Mouse (Mus musculus) ES-E14 (cell line): ENCODE results near the gene Iqsec1. TPM values are rescaled to one million over a fixed set of nuclear protein-coding genes. Genes with fewer than 3 reads are reported as not detected.

Experiments
- DNase-seq: peaks from one replicate; pipeline ENCODE4 v3.0.0-alpha.2; 2013; ENCODE audit warnings: low read depth, low spot score
- H3K27ac ChIP-seq: 2 replicates; pipeline ENCODE4 v1.5.1; 2012; ENCODE audit warnings: low read depth, mild to moderate bottlenecking, low read length, moderate library complexity, mixed read lengths; ENCODE audit not compliant: poor library complexity, insufficient read depth, severe bottlenecking
- H3K36me3 ChIP-seq: 2 replicates; pipeline ENCODE4 v1.6.1; 2012; ENCODE audit warnings: mild to moderate bottlenecking, low read length, moderate library complexity, mixed read lengths; ENCODE audit not compliant: control insufficient read depth, poor library complexity, insufficient read depth, severe bottlenecking
- H3K4me1 ChIP-seq, 2 experiments: fragments of 150-350 bp in 1 of 2; sonication (generic) in 1 of 2; 2 replicates each; pipeline ENCODE4 v1.6.1; 2012; ENCODE audit warnings: low read length in 2 of 2, mild to moderate bottlenecking in 1 of 2, mixed read lengths in 1 of 2; ENCODE audit not compliant: control insufficient read depth in 2 of 2, insufficient read depth in 2 of 2, poor library complexity in 1 of 2
- H3K4me3 ChIP-seq, 2 experiments: fragments of 150-350 bp in 1 of 2; sonication (generic) in 1 of 2; 2 replicates each; pipeline ENCODE4 v1.5.1; 2012; ENCODE audit warnings: low read length in 2 of 2, low read depth in 1 of 2, mild to moderate bottlenecking in 1 of 2, mixed read lengths in 1 of 2; ENCODE audit not compliant: insufficient read depth in 1 of 2, poor library complexity in 1 of 2, severe bottlenecking in 1 of 2
- H3K9ac ChIP-seq: 2 replicates; pipeline ENCODE4 v1.6.1; 2012; ENCODE audit warnings: low read depth, mild to moderate bottlenecking, low read length, mixed read lengths; ENCODE audit not compliant: poor library complexity, insufficient read depth, severe bottlenecking
- H3K9me3 ChIP-seq: fragments of 150-350 bp; sonication (generic); 2 replicates; pipeline ENCODE4 v1.6.1; 2012; ENCODE audit warnings: low read depth, mild to moderate bottlenecking, low read length; ENCODE audit not compliant: control insufficient read depth, insufficient read depth
- CHD2 ChIP-seq: IDR thresholded peaks from 2 replicates; pipeline ENCODE4 v1.6.1; 2014; ENCODE audit warnings: mild to moderate bottlenecking, low read depth, low read length, inconsistent platforms
- HCFC1 ChIP-seq: IDR thresholded peaks from 2 replicates; pipeline ENCODE4 v1.6.1; 2012; ENCODE audit warnings: low read length, inconsistent platforms, borderline replicate concordance; ENCODE audit not compliant: insufficient read depth
- MAFK ChIP-seq: IDR thresholded peaks from 2 replicates; pipeline ENCODE4 v1.6.1; 2014; ENCODE audit warnings: mild to moderate bottlenecking, low read depth, low read length, inconsistent platforms; ENCODE audit not compliant: insufficient read depth
- ZC3H11A ChIP-seq: IDR thresholded peaks from 2 replicates; pipeline ENCODE4 v1.6.1; 2012; ENCODE audit warnings: low read depth, mild to moderate bottlenecking, inconsistent platforms, low read length, borderline replicate concordance
- ZNF384 ChIP-seq: IDR thresholded peaks from 2 replicates; pipeline ENCODE4 v1.6.1; 2012; ENCODE audit warnings: low read depth, low read length, inconsistent platforms
- in situ Hi-C, 2 experiments: fragments of 600-800 bp; cut with MboI; formaldehyde crosslinking; loops; one replicate each; pipeline ENCODE4 v1.15.1; 2025; ENCODE audit warnings: low sequenced_read_pairs in 2 of 2, inconsistent platforms in 1 of 2; ENCODE audit not compliant: unreplicated experiment in 2 of 2
- total RNA-seq: library from RNA; depleted of rRNA; stranded (reverse); fragments of 300-350 nt; gene quantifications from 2 replicates; pipeline ENCODE4 v1.2.3, GENCODE M21; 2012

Iqsec1 gene
- total RNA-seq, 1 experiment, result 18.8 TPM

- Histone ChIP-seq H3K9ac (no peak overlapping the region), H3K27ac (no peak overlapping the region), H3K9me3 (no peaks in the 10 kb centered on the region), H3K4me1 (no peaks in the 10 kb centered on the region), H3K36me3 (no peaks in the 10 kb centered on the region; the same call in 1 of the 2 replicates), H3K4me3 (no peak overlapping the region)
- DNase-seq, result no peak
- TF ChIP-seq ZNF384, result no peak
- no peak for TF ChIP-seq MAFK
- TF ChIP-seq CHD2, result no peak
- no peak for TF ChIP-seq ZC3H11A
- no peak for TF ChIP-seq HCFC1
- in situ Hi-C loops, result no loop called here
Observed at GRCm38 (mm10) chr6:90885626-90886025, 102.9 kb downstream of the Iqsec1 start.

- in situ Hi-C loops, result no loop called here
- DNase-seq, result no peak
- H3K27ac ChIP-seq, result no peak overlapping the region
Observed at GRCm38 (mm10) chr6:90884631-90885030, 103.9 kb downstream of the Iqsec1 start.

GRCm38 (mm10) chr6:90880975-90881374 is 107.5 kb downstream of the Iqsec1 start:
- no peak for DNase-seq
- TF ChIP-seq ZC3H11A, result no peak
- Histone ChIP-seq H3K27ac (no peak overlapping the region), H3K9me3 (no peaks in the 10 kb centered on the region), H3K4me1 (no peaks in the 10 kb centered on the region), H3K4me3 (no peak overlapping the region), H3K9ac (no peak overlapping the region), H3K36me3 (no peaks in the 10 kb centered on the region; the same call in 1 of the 2 replicates)
- in situ Hi-C loops, result no loop called here

More at GRCm38 (mm10) chr6:90884631-90885030, 103.9 kb downstream of the Iqsec1 start:
- Histone ChIP-seq H3K9ac (no peak overlapping the region), H3K36me3 (no peaks in the 10 kb centered on the region; the same call in 1 of the 2 replicates), H3K4me3 (no peak overlapping the region), H3K4me1 (no peaks in the 10 kb centered on the region), H3K9me3 (no peaks in the 10 kb centered on the region)
- TF ChIP-seq ZC3H11A, result no peak
- TF ChIP-seq HCFC1, result no peak
- no peak for TF ChIP-seq CHD2
- TF ChIP-seq ZNF384, result no peak
- no peak for TF ChIP-seq MAFK

- no peaks in the 10 kb centered on the region; the same call in 1 of the 2 replicates for H3K36me3 ChIP-seq
- H3K4me3 ChIP-seq, result no peak overlapping the region
- in situ Hi-C loops, result no loop called here
- DNase-seq, result no peak
- H3K27ac ChIP-seq, result no peak overlapping the region
- no peaks in the 10 kb centered on the region for H3K4me1 ChIP-seq
- no peak overlapping the region for H3K9ac ChIP-seq
- no peak for TF ChIP-seq HCFC1
- TF ChIP-seq ZC3H11A, result no peak
- TF ChIP-seq ZNF384, result no peak
- no peak for TF ChIP-seq CHD2
- TF ChIP-seq MAFK, result no peak
- no peaks in the 10 kb centered on the region for H3K9me3 ChIP-seq
Observed at GRCm38 (mm10) chr6:90880404-90880803, 108.1 kb downstream of the Iqsec1 start.

GRCm38 (mm10) chr6:90871581-90871980 is 116.9 kb downstream of the Iqsec1 start:
- Histone ChIP-seq H3K9ac (no peak overlapping the region), H3K27ac (no peak overlapping the region), H3K9me3 (no peaks in the 10 kb centered on the region), H3K36me3 (no peaks in the 10 kb centered on the region), H3K4me1 (no peaks in the 10 kb centered on the region), H3K4me3 (no peak overlapping the region)
- in situ Hi-C loops, result no loop called here
- TF ChIP-seq HCFC1 (no peak), CHD2 (no peak), ZC3H11A (no peak), ZNF384 (no peak), MAFK (no peak)
- no peak for DNase-seq
